Mouse (Mus musculus) urinary bladder, postnatal 4 days (tissue): Measurements from ENCODE around the gene Gm11037.
A peak's percentile ranks its signal among the peaks of the same experiment; 100 is the strongest.

Source experiments
- DNase-seq, 2 experiments: peaks; one replicate each; pipeline ENCODE4 v3.0.0; 2021 to 2022; ENCODE audit warnings: low spot score in 2 of 2

Gene Gm11037

GRCm38 (mm10) chr2:131179246-131179886 lies 46.1 kb downstream of the Gm11037 start:
- peak in 1 of 2 experiments; percentile 53 for DNase-seq

GRCm38 (mm10) chr2:131179990-131180587 lies 46.8 kb downstream of the Gm11037 start, which contains the start of gene Cenpb:
Gene Cenpb, minus strand, starts transcription at chr2:131180067.
- DNase-seq: peak; percentile 84
